Mouse (Mus musculus) hindbrain, embryonic 12.5 days (tissue): ENCODE data around the gene Rfc5. TPM values are rescaled to one million over a fixed set of nuclear protein-coding genes. Genes with fewer than 3 reads are reported as not detected.
A peak's percentile ranks its signal among the peaks of the same experiment; 100 is the strongest.
"Not testable (repeated sequence)": the region's sequence is repeated elsewhere in the genome, so short reads cannot be mapped to it uniquely, and the experiment has no call there.

Experiments
- ATAC-seq: fragments of 200-750 bp; cut with Nextera tagmentation; 2 replicates; pipeline ENCODE4 v1.8.0; 2017; ENCODE audit warnings: moderate TSS enrichment; ENCODE audit not compliant: low FRiP score
- H3K27ac ChIP-seq: fragments of 300-500 bp; sonication (generic); 2 replicates; pipeline ENCODE4 v1.5.1; 2016; ENCODE audit warnings: mild to moderate bottlenecking
- H3K27me3 ChIP-seq: fragments of 300-500 bp; sonication (generic); 2 replicates; pipeline ENCODE4 v1.6.1; 2016; ENCODE audit warnings: mild to moderate bottlenecking
- H3K36me3 ChIP-seq: fragments of 300-500 bp; sonication (generic); 2 replicates; pipeline ENCODE4 v1.6.1; 2016; ENCODE audit warnings: mild to moderate bottlenecking
- H3K4me1 ChIP-seq: fragments of 300-500 bp; sonication (generic); 2 replicates; pipeline ENCODE4 v1.6.1; 2016
- H3K4me2 ChIP-seq: fragments of 300-500 bp; sonication (generic); replicated peaks from 2 replicates; pipeline ENCODE4 v1.6.1; 2016; ENCODE audit warnings: mild to moderate bottlenecking
- H3K4me3 ChIP-seq: fragments of 300-500 bp; sonication (generic); 2 replicates; pipeline ENCODE4 v1.5.1; 2016; ENCODE audit warnings: mild to moderate bottlenecking
- H3K9ac ChIP-seq: fragments of 300-500 bp; sonication (generic); 2 replicates; pipeline ENCODE4 v1.6.1; 2016; ENCODE audit warnings: mild to moderate bottlenecking, moderate library complexity
- H3K9me3 ChIP-seq: fragments of 300-500 bp; sonication (generic); replicated peaks from 2 replicates; pipeline ENCODE4 v1.6.1; 2016; ENCODE audit warnings: mild to moderate bottlenecking
- WGBS: fragments of 180-500 bp; shearing (Covaris S2); methylation state at CpG from one replicate; pipeline ENCODE4 v1.1.7; 2016; 5-methylcytosine and 5-hydroxymethylcytosine counted together
- polyA plus RNA-seq: library from polyadenylated mRNA; unstranded; fragments of >200 nt; fragmentation: Nextera tagmentation; extraction: Ambion mirVana; gene quantifications from 2 replicates; pipeline ENCODE4 v1.2.1, GENCODE M21; 2016

Rfc5 gene
- polyA plus RNA-seq = 55.3 and 62.2 TPM in 2 replicates

GRCm38 (mm10) chr5:117388877-117389276, at the start of gene Rfc5:
Gene Rfc5 (minus strand): TSS chr5:117389047.
- H3K9me3 ChIP-seq = no peaks in the 10 kb centered on the region; the same call in 1 of the 2 replicates
- H3K4me3 ChIP-seq = peak within 1 kb of the TSS; percentile 75
- H3K4me2 ChIP-seq = peak within 1 kb of the TSS; percentile 65
- H3K27me3 ChIP-seq = no peaks in the 10 kb centered on the region
- H3K9ac ChIP-seq = peak within 1 kb of the TSS; percentile 88
- WGBS = under 1% methylated on average over 43 of the region's 44 CpGs
- peak; percentile 96 for ATAC-seq
- H3K36me3 ChIP-seq = peaks cover 17% of the 10 kb centered on the region
- H3K4me1 ChIP-seq = peaks cover 14% of the 10 kb centered on the region
- H3K27ac ChIP-seq = peak within 1 kb of the TSS; percentile 76

GRCm38 (mm10) chr5:117433501-117433900, 44.7 kb upstream of the Rfc5 start:
- not testable (repeated sequence) for H3K27ac ChIP-seq, H3K4me3 ChIP-seq, H3K27me3 ChIP-seq, H3K9me3 ChIP-seq, H3K9ac ChIP-seq, H3K36me3 ChIP-seq, ATAC-seq, H3K4me2 ChIP-seq, H3K4me1 ChIP-seq
- WGBS = 94% methylated on average over 7 of the region's 7 CpGs

DNA sequence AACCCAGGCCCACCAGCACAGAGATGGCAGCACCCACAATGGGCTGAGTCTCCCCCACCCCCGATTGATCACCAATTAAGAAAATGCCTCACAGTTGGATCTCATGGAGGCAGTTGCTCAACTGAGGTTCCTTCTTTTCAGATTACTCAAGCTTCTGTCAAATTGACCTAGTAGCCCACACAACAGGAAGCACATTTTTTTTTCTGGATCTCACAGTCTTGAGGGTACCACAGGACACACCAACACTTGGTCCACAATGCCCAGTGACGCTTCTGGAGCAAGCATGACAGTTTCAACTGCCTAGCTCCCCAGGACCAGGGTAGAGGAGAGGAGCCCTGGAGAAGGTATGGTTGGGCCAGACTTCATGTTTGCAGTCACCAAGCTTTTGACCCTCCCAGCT, 28.6 kb upstream of the Rfc5 start:
- Histone ChIP-seq H3K9me3 (no peaks in the 10 kb centered on the region), H3K27me3 (peaks cover 27% of the 10 kb centered on the region)

DNA sequence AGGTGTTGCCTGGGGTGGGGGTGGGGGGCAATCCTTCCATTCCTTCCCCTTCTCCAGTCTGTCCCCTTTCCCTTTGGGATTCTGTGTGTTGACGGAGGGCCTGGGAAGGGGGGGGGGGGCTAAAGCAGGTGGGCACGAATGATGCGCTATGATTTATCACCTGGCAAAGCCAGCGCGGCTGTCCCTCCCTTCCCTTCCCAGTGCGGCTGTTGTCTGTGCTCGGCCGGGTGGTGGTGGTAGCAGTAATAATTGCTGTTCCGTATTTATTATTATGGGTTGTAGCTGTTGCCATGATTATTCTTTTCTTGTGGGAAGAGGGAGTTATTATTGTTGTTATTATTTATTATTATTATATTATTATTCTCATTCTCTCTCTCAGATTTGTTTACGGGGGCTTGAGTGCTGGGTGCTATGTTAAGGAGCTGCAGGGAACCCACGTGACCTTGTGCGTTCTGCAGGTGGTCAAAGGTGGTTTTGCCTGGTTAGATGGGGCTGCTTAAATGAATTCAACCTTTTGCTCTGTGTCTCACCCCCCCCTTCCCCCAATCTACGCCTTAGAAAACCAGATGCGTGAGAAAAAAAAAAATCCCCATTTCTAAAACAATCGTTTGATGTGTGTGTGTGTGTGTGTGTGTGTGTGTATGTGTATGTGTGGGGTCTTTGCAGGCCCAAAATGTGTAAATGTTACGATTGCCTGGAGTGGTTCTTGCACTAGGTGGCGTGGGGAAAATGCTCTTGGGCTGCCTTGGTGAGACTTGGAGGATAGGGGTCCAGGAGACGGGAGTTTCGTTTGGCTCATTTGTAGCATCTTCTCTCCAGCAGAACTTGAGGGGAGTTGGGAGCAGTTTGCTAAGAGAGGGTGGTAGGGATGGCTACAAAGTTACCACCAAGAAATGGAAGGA, 26.4 kb upstream of the Rfc5 start:
- Histone ChIP-seq H3K9ac (peak overlapping the region; percentile 79), H3K4me3 (peak overlapping the region; percentile 73), H3K36me3 (no peaks in the 10 kb centered on the region), H3K27ac (peak overlapping the region; percentile 92; the same call in 1 of the 2 replicates), H3K9me3 (no peaks in the 10 kb centered on the region), H3K4me1 (peaks cover 22% of the 10 kb centered on the region), H3K4me2 (peak overlapping the region; percentile 86), H3K27me3 (peaks cover 33% of the 10 kb centered on the region)
- 28% methylated on average over 16 of the region's 19 CpGs for WGBS
- no peak for ATAC-seq

More for the DNA sequence above, 28.6 kb upstream of the Rfc5 start:
- Histone ChIP-seq H3K27ac (no peak overlapping the region), H3K4me2 (no peak overlapping the region), H3K36me3 (no peaks in the 10 kb centered on the region), H3K4me3 (no peak overlapping the region), H3K9ac (no peak overlapping the region), H3K4me1 (peaks cover 22% of the 10 kb centered on the region)
- ATAC-seq = no peak
- 76% methylated on average over 2 of the region's 2 CpGs for WGBS

GRCm38 (mm10) chr5:117414611-117415010, 25.8 kb upstream of the Rfc5 start:
- peaks cover 22% of the 10 kb centered on the region for H3K4me1 ChIP-seq
- ATAC-seq = peak; percentile 12
- H3K36me3 ChIP-seq = no peaks in the 10 kb centered on the region
- H3K27me3 ChIP-seq = peaks cover 33% of the 10 kb centered on the region
- no peaks in the 10 kb centered on the region for H3K9me3 ChIP-seq
- WGBS = 3% methylated on average over 10 of the region's 10 CpGs
- peak overlapping the region; percentile 79 for H3K9ac ChIP-seq
- H3K4me3 ChIP-seq = peak overlapping the region; percentile 73
- H3K27ac ChIP-seq = peak overlapping the region; percentile 92
- H3K4me2 ChIP-seq = peak overlapping the region; percentile 86

- Histone ChIP-seq H3K36me3 (no peaks in the 10 kb centered on the region), H3K4me1 (peaks cover 22% of the 10 kb centered on the region), H3K9me3 (no peaks in the 10 kb centered on the region), H3K27me3 (peaks cover 33% of the 10 kb centered on the region), H3K9ac (peak within 1 kb of the TSS; percentile 79), H3K4me2 (peak within 1 kb of the TSS; percentile 86), H3K27ac (peak within 1 kb of the TSS; percentile 92), H3K4me3 (peak within 1 kb of the TSS; percentile 73)
- ATAC-seq = peak; percentile 89
- WGBS = under 1% methylated on average over 84 of the region's 89 CpGs
Observed at GRCm38 (mm10) chr5:117413507-117414501, 25.0 kb upstream of the Rfc5 start, which contains the start of gene Ksr2. Gene Ksr2 (plus strand): TSS chr5:117414000.

- H3K27ac ChIP-seq = no peak overlapping the region
Observed at GRCm38 (mm10) chr5:117409369-117409768, 20.5 kb upstream of the Rfc5 start.

GRCm38 (mm10) chr5:117408216-117408615, 19.4 kb upstream of the Rfc5 start:
- H3K4me2 ChIP-seq = no peak overlapping the region
- H3K9ac ChIP-seq = no peak overlapping the region
- no peak overlapping the region for H3K4me3 ChIP-seq
- no peaks in the 10 kb centered on the region for H3K9me3 ChIP-seq
- no peaks in the 10 kb centered on the region for H3K36me3 ChIP-seq
- peaks cover 8% of the 10 kb centered on the region; the same call in 1 of the 2 replicates for H3K27me3 ChIP-seq
- H3K4me1 ChIP-seq = peaks cover 4% of the 10 kb centered on the region
- ATAC-seq = no peak
- H3K27ac ChIP-seq = no peak overlapping the region
- WGBS = 58% methylated on average over 4 of the region's 4 CpGs

More at GRCm38 (mm10) chr5:117409369-117409768, 20.5 kb upstream of the Rfc5 start:
- no peak for ATAC-seq
- Histone ChIP-seq H3K36me3 (no peaks in the 10 kb centered on the region), H3K27me3 (peaks cover 13% of the 10 kb centered on the region), H3K4me1 (peaks cover 6% of the 10 kb centered on the region), H3K4me2 (no peak overlapping the region), H3K9ac (no peak overlapping the region), H3K4me3 (no peak overlapping the region), H3K9me3 (no peaks in the 10 kb centered on the region)
- 75% methylated on average over 6 of the region's 6 CpGs for WGBS

- not testable (repeated sequence) for H3K4me1 ChIP-seq, ATAC-seq, H3K27ac ChIP-seq, H3K4me2 ChIP-seq, H3K9ac ChIP-seq, H3K4me3 ChIP-seq, H3K36me3 ChIP-seq, H3K9me3 ChIP-seq, H3K27me3 ChIP-seq
- WGBS = 95% methylated on average over 2 of the region's 2 CpGs
Observed at GRCm38 (mm10) chr5:117404671-117405070, 15.8 kb upstream of the Rfc5 start.

DNA sequence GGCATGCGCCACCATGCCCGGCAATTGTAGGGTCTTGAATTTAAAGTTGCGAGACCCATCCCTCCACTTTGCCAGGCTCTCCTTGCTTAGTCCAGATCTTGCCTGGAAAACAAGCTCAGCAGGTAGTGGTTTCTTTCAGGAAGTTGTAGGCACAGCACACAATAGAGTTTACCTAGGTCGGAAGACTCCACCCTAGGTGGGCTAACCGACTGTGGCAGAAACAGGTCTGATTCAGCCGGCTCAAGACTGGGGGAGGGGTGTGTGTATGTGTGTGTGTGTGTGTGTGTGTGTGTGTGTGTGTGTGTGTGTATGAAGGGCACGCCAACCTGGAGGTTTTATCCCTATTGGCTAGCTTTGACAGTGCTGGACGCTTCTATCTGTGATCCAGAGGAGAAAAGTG, 14.8 kb upstream of the Rfc5 start:
- no peak overlapping the region for H3K4me2 ChIP-seq
- H3K27me3 ChIP-seq = no peaks in the 10 kb centered on the region
- 83% methylated on average over 8 of the region's 8 CpGs for WGBS
- H3K27ac ChIP-seq = no peak overlapping the region
- no peaks in the 10 kb centered on the region for H3K4me1 ChIP-seq
- no peak overlapping the region for H3K9ac ChIP-seq
- H3K36me3 ChIP-seq = no peaks in the 10 kb centered on the region
- H3K4me3 ChIP-seq = no peak overlapping the region
- ATAC-seq = no peak
- H3K9me3 ChIP-seq = no peaks in the 10 kb centered on the region

DNA sequence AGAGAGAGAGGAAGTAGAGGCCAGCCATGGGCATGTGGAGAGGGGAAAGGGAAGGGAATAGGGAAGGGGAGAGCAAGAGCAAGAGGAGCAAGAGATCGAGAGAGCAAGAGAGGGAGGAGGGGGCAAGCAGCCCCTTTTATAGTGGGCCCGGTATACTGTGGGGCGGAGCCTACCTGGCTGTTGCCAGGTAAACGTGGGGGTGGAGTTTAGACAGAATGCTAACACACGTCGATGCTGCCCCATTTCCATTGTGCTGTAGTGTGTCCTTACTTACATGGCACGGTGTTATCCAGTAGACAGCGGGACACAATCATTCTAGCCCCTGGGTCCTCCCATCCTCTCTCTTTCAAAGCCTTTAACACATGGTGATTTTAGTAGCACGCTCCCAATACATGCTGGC, 10.4 kb upstream of the Rfc5 start:
- 70% methylated on average over 9 of the region's 9 CpGs for WGBS
- Histone ChIP-seq H3K27me3 (no peaks in the 10 kb centered on the region), H3K9ac (no peak overlapping the region), H3K4me2 (no peak overlapping the region), H3K4me3 (no peak overlapping the region), H3K9me3 (no peaks in the 10 kb centered on the region), H3K27ac (no peak overlapping the region), H3K36me3 (no peaks in the 10 kb centered on the region), H3K4me1 (0 out of 2 replicates have a peak, but pooled peaks cover 2% of the 10 kb centered on the region)
- ATAC-seq = no peak
